Mouse (Mus musculus) hindlimb bud, embryonic 11.5 days (tissue): ENCODE data around the gene Bag5.

Experiments used
- DNase-seq: peaks from one replicate; pipeline ENCODE4 v3.0.0-alpha.2; 2012; ENCODE audit warnings: low read depth, low spot score; ENCODE audit errors: extremely low spot score

The Bag5 gene

DNA sequence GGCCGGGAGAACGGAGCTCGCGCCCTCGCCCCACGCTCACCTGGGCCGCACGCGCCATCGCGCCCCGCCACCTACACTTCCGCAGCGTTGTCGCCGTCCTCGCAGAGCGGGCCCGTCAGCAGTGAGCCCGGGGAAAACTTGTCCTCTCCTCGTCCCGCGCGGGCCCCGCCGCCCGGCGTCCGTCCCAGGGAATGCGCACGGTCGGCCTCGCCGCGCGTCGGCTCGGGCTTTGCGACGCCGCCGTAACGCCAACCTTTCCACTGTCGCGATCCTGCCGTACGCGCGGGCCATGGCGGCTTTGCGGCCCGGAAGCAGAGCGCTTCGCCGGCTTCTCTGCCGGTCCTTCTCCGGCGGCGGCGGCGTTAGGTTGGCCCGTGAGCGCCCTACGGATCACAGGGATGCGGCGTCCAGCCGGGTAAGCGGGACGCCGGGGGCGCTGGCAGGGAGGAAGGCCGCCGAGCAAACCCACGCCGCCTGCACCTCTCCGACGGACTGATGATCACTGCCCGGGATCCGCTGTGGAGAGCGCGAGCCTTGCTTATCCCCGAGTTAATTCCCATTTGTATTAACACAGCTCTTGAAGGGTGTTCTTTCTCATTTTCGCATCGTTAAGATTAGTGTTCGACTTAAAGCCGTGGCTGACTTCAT, at the start of gene Bag5, which contains the start of gene Apopt1:
Gene Bag5, minus strand, starts transcription at position 254 of the 648 bp plus-strand sequence.
Gene Apopt1, plus strand, starts transcription at position 258 of the 648 bp plus-strand sequence.
- peak; percentile 44 for DNase-seq

DNA sequence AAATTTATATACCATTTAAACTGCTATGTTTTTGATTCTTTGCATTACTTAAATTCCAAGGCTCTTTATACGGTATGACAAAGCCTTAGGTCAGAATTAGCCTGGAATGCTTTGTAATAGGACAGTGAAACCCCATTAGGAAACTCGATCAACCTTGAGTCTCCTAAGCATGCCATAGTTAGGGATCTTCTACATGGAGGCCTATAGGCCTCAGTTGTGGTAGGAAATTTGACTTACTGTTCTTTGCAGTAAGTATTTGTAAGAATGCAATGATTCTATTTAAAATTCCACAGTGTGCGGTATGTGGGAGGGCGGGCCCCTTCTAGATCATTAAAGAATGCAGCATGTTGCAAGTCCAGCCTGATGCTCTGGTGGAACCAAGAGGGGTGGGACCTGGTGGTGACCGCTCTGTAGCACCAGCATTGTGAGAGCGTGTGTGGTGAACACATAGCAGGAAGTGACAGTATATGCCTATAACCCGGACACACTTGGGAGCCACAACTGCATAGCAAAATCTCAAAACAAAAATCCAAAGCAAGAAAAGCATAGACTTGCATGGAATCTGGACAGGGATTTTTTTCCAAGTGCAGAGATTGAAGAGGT, 47.4 kb upstream of the Bag5 start:
- DNase-seq: no peak

DNA sequence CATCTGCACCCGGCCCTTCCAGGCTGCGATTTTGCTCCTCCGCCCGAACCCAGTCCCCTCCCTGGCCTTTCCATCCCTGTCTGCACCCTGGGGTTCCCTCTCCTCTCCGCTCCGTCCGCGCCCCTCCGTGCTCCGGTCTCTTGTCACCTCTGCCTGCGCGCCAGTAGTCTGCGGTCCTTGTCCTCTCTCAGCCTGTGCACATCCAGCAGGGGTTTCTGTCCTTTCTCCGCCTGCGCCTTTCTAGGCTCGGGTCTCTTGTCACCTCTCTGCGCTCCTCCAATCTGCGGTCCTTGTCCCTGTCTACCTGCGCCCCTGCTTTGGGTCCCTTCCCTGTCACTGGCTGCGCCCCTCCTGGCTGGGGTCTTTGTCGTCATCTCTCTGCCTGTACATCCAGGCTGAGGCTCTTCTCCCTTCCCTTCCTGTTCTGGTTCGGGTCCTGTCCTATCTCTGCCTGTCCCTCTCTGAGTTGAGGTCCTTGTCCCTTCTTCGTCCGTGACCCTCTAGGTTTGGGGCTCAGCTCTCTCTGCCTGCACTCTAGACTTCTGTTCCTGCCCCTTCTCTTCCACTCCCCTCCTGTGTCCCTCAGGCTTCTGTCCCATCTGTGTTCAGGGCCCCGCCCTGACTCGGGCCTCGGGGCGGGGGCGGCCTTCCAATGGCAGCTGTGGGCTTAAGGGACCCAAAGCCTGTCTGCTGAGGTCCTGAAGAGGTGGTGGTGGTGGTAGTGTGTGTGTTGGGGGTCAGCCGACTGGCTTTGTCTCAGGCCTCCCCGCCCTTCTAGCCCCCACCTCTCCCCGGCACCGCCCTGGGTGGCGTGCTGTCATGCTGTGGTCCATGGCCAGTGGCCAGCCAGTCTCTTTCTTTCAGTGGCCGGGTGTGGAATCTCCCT, 46.4 kb upstream of the Bag5 start:
- DNase-seq: no peak

DNA sequence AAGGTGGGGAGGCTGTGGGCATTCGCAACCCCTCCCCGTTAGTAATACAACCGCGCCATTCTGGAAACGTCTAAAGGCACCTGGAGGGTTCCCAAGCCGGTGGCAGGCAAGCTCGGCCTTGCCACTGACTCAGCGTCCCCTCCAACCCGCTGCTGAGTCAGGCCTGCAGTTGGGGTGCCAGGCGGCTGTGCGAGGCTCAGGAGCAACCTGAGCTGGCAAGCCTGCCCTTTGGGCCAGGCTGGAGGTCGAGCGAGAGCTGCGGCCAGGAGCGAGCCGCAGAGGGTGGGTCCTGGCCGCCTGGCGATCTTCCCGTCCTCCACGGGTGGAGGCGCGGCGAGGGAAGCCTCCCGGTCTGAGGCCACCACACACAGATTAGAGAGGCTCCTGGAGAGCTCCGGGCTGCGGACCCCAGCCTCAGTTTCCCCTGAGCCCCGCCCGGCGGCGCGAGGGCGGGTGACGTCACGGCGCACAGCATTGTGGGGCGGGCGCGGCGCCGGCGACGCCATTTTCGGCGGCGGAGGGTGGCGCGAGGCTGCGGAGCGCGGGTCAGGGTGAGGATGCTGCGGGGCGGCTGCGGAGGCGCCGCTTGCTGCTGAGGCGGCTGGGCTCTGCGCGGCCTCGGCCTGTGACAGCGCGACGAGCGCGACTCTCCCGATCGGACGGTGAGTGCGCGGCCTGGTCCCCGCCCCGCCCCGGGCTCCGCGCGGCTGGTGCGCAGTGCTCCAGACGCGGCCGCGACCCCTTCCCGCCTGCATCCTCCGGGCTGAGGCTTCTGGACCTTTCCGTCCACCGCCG, 45.5 kb upstream of the Bag5 start, which contains the start of gene Klc1:
Gene Klc1, plus strand, starts transcription at position 469 of the 795 bp plus-strand sequence.
- DNase-seq: no peak

DNA sequence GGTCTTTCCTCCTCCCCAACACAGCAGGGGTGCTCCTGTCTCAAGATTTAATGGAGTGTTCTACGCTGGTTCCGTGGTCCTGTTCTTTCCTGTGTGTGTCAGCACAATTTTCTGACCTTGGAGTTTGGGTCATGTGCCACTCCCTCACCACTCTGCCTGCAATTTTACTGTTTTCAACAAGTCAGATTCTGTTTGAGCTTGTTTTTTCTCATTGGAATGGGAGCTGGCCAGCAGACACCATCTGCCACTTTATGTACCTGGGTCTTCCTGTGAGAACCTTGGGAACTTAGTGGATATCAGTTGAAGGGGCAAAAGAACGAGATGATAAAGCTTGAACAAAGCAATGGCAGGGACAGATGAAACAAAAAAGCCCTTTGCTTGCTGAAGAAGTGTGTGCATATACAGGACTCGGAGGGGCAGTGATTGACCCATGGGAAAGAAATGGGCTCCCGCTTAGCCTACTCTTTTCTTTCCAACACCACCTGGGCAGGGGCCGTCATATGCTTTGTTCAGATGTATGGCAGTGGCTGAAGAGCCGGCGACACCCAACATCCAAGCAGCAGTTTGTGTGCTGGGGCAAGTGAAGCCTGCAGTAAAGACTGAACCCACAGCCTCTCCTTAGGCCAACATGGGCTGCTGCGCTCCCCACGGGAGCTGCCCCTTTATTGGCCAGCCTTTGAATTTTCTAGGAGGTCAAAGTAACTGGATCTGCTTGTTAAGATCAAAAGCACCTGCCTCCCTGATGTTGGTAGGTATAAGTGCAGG, 44.7 kb upstream of the Bag5 start:
- no peak for DNase-seq

DNA sequence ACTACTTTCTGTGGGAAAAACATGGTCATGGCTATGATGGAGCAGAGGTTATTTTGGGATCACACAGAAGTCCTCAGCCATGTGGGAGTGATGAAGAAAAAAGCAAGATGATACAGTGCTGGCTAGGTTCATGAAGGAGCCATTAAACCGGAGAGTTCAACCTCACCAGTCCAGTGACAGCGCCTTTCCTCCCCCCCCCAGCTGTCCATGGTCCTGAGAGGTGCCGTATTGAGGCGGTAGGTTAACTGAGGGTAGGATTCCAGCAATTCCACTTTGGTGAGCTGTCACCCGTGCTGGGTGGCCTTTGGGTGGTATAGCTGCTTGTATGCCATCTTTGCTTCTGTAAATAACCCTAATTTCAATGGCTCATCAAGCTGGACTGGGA, 43.6 kb upstream of the Bag5 start:
- no peak for DNase-seq

DNA sequence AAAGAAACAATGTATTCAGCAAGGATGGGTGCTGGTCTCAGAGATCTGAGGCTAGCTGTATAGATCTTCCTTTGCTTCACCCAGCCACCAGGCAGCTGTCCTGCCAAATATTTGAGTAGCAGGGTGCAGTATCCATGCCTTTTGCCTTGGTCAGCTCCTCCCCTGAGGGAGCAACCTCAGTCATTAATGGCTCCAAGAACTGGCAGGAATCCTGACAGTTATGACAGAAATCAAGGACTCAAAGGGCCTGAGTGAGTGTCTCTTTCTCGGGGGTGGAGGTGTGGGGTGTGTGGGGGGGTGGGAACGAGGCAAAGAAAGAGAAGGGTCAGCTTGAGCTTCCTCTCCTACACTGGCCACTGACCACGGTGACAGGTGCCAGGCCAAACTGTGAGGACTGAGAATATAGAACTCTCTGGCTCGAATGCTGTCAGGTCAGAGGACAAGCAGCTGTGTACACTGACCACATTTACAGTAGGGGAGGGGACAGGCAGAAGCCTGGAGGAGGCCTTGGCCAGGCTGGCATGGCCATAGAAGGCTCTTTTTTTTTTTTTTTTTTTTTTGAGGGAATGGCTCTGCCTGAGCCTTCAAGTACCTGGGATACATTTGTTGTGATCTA, 43.1 kb upstream of the Bag5 start:
- DNase-seq: no peak

DNA sequence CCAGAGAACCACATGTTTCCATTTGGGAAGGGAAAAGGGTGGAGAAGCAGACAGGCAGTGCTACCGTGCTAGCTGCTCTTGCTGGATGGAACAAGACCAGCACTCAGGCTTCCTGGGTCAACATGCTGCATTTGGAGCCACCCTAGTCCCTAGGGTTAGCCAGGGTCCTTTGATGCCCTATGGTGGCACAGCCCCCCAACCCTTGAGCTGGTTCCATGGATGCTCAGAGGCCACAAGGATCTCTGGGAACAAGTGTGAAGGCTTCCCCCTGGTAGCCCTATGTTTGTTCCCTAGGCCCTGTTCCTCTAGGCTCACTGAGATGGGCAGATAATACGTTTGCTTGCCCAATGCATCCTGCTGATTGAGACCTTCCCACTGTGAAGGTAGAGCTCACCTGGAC, 42.2 kb upstream of the Bag5 start:
- DNase-seq: no peak

DNA sequence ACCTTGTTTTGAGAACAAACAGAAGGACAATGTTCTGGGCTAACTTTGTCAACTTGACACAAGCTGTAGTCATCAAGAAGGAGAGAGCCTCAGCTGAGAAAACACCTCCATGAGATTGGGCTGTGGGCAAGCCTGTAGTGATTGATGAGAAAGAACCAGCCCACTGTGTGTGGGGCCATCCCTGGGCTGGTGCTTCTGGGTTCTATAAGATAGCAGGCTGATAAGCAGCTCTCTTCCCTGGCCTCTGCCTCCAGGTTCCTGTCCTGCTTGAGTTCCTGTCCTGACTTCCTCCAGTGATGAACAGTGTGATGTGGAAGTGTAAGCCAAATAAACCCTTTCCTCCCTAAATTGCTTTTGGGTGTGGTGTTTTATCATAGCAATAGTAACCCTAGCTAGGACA, 41.7 kb upstream of the Bag5 start:
- DNase-seq: no peak

DNA sequence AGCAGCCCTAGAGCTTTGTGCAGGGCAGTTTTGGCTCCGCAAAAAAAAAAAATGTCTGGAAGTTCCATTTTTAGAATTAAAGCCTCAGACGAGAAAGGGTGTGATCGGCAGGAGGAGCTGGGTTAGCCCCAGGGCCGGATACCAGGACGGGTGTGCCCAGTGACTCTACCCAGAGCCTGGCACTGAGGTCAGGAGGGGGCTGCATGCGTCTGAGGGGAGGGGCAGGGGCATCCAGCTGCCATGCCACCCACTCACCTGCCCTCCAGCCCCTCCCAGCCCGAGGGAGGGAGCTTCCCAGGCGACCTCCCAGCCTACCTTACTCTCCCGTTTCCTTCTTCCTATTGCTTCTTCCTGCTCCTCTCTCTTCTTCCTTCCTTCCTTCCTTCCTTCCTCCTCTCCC, 40.3 kb upstream of the Bag5 start:
- DNase-seq: no peak

DNA sequence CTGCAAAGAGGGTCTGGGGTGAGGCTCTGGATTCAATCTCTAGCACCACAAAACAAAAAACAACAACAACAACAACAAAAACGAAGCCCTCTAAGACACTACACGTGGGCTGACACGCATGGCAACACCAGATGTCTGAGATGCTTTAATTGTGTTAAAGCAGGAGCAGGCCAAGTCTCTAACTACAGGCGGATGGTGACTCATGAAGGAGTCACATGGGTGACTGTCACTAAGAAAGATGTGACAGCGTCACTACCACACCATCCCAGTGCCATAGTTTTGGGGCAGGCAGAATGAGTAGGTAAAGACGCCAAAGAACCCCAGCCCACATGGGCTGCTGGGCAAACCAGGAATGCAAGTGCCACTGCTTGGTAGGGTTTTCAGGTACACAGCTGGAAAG, 39.4 kb upstream of the Bag5 start:
- DNase-seq: no peak

DNA sequence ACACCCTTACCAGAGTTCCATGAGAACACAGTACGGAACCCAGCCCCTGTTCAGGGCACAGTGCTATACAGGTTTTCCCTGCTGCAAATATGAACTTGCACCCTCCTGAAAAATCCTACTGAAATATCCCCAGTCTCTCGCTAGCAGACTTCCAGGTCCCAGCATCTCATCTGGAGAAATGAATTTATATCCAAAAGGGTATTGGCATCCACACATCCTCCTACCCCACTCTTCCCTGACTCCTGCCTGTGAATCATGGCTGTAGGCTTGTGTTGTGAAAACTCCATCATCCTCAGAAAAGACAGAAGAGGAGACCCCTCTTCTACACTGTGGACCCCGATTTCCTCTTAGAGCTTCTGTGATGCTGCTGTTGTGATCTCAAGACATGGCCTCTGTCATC, 37.7 kb upstream of the Bag5 start:
- DNase-seq: no peak

DNA sequence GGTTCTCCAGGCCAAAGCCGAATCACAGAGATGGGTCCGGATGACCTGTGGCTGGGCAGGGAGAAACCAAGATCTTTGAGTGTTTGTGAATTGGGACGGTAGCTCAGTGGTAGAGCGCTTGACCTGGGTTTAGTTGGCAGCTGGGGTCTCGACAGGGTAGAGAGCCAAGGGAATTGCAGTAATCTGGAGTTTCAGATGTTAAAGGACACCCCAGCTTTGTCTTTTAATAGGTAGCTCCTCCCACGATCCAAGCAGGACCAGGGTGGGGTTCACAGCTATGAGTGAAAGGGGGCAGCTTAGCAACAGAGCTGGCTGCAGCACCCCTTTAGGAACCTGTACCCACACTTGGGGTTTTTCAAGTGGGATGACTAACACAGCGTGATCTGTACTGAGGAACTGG, 34.4 kb upstream of the Bag5 start:
- DNase-seq: no peak

DNA sequence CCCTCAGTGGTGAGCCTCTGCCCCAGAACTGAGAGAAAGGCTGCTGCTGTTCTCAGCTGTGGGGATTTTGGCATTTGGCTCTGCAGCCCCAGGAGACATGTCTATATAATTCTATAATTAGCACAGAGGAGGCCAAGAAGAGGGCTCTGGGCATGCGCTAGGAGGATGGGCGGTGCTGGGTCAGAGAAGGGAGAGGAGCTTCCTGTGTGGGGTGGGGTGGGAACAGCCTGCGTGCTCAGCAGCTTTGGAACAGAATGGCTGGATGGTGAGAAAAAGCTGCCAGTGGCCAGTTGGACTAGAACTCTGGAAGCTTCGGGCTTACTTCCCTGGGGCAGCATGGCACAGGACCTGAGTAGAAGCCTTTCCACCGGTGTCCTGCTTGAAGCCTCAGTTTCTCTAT, 33.0 kb upstream of the Bag5 start:
- DNase-seq: no peak

DNA sequence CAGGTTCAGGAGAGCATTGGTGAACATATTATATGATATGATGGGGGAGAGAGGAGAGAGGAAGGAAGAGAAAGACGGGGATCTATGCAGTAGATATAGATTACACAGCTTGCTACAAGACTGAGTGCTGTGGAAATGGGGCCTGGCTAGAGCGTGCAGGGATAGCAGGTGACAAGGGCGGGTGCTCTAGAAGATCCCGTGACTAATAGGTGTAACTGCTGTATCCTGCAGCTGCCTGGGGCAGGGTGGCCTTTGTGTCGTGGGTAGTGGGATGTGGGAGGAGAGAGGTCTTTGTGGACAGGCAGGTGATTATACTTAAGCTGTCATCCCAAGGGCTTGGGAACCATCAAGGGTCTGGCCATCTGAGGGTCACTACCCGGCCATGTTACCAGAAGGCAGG, 32.2 kb upstream of the Bag5 start:
- DNase-seq: no peak

DNA sequence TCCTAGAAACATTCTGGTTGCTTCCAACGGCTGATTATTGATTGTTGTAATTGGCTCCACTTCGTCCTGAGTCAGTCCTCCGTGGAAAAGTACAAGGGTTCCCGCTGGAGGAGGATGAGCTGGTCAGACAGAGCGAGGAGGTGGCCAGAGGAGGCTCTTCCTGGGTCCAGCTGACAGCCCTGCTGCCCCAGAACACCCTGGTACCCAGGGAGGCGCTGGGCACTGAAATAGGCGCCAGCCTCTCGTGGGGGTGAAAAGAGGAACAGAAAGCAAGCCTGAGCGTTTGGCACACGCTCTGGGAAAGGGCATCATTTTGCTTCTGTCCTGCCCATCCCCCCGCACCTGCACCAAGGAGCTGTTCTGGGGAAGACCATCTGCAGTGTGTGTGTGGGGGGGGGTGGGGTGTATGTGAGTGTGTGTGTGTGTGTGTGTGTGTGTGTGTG, 30.9 kb upstream of the Bag5 start:
- no peak for DNase-seq

DNA sequence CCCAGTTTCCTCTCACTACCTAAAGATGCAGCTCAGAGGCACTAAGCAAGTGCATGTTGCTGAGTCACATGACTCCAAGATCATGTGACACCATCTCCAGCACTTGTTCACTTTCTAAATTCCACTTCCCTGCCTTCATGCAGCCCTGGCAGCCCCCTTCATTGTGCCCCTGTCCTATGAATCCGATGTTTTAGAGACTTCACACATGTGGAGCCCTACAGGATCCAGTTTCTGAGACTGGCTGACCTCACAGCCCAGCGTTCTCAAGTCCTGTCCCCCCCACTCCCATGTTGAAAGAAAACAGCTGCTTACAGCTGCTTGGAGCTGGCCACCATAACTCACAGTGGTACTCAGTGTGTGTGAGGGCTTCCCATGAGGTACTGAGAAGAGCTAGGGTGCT, 30.4 kb upstream of the Bag5 start:
- DNase-seq: no peak

DNA sequence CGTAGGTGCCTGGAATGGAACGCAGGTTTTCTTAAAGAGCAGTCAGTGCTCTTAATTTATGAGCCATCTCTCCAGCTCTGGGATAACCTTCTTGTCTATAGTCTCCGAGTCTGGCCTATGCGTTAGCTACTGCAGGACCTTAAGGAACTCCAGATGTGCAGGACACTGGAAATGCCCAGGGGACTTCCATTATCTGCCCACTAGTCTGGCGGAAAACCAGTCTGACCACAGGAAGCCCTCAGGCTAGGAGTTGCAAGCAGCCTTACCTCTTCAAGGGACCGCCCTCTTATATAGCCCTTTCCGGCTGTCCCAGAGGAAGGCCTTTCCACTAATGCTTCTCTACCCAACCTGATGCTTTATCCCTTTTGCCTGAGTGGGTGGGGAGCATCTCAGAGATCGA, 28.3 kb upstream of the Bag5 start:
- DNase-seq: no peak

DNA sequence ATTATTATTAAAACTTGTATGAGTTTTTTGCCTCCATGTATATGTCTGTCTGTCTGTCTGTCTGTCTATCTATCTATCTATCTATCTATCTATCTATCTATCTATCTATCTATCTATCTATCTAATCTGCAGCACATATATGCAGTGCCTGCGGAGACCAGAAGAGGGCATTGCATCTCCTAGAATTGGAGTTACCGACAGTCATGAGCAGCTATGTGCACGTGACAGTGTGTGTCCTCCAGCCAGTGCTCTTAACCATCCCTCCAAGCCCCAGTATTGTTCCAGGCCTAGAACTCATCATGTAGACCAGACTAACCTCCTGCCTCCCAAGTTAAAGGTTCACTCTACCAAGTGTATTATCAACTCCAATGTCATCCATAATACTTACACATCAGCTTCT, 25.7 kb upstream of the Bag5 start:
- no peak for DNase-seq

DNA sequence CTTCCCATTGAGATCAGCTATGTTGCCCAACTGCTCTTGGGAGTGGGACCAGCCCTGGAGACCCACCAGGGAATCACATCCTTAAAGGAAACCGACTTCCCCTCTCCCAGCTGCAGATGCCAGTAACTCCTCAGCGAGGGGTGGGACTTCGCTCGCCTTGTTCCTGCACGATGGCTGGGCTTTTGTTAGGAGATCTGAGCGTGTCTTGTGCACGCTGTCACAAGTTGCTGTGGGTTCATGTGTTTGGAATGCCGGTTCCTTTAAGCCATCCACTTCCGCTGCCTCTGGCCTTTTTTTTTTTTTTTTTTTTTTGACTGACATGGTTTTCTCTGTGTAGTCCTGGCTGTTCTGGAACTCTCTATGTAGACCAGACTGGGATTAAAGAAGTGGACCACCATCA, 24.3 kb upstream of the Bag5 start:
- DNase-seq: no peak
